Mouse (Mus musculus) layer of hippocampus, adult 9-11 months (tissue): ENCODE measurements at regions not wholly inside any gene's neighbourhood (a gene's known extent, or its start where the extent isn't known, plus 50 kb on each side); places are given as distances from the start of the nearest gene placed in this dataset.
A peak's percentile ranks its signal among the peaks of the same experiment; 100 is the strongest.

Experiments used
- DNase-seq: peaks from one replicate; pipeline ENCODE4 v3.0.0; 2022

DNA sequence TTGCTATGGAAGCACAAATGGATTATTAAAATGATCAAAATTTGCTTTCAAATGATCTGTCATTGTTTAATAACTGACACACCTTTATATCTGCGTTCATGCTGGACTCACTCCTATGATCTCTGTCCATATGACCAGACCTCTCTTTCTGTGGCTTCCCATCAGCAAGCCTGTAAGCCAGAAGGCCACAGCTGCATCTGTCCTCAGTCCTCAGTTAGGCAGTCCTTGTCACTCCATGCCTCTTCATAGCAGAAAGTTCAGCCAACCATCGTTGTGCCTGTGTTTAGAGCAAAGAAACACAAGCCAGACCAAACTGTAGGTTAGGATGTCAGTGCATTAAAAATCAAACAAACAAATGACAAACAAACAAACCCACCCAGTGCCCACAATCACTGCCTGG, 107.2 kb upstream of the Tsc22d1 start:
- no peak for DNase-seq

DNA sequence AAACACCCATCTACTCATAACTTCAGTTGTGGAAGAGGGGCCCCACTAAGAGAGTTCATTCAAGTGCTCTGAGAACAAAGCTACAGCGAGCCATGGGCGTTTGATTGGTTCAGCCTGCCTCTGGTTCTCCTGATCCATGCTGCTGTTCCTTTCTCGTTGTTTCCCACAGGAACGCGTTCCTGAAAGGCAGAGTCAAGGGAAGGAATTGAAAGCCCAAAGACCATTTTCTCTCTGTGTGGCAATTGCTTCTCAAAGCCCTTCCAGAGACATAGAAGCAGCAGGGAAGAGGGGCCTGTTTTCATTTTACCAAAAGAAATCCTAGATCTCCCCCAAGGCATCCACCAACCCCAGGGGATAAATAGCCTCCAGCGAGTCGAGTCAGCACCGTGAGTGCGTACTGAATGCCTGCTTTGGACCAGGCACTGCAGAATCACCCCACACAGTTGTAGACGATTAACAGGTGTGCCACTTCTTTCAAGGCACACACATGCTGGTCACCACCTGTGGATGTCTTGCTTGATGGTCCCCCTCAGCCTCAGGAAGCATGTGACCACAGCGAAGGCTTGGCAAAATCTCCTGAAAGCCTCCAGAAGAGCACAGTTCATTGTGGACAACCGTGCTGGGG, 106.5 kb upstream of the Tsc22d1 start:
- no peak for DNase-seq

DNA sequence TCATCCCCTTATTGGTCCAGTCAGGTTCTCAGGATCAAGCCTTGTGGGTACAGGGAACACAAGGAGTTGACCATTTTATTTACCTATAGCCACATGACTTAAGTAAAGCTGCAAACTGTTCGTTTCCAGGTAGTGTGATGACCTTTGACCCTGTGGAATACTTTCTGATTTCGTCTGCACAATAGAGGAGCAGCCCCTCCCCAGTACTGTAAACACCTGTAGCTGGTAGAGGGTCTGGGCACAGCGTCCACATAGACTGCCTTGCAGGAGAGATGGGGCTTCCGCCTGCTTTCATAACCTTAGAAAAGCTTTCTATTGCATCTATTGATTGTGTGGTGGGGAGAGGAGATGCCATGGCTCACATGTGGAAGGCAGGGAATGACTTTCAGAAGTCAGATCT, 105.2 kb upstream of the Tsc22d1 start:
- DNase-seq, result no peak

GRCm38 (mm10) chr14:76310278-76310677, 104.5 kb upstream of the Tsc22d1 start:
- DNase-seq, result peak; percentile 64

DNA sequence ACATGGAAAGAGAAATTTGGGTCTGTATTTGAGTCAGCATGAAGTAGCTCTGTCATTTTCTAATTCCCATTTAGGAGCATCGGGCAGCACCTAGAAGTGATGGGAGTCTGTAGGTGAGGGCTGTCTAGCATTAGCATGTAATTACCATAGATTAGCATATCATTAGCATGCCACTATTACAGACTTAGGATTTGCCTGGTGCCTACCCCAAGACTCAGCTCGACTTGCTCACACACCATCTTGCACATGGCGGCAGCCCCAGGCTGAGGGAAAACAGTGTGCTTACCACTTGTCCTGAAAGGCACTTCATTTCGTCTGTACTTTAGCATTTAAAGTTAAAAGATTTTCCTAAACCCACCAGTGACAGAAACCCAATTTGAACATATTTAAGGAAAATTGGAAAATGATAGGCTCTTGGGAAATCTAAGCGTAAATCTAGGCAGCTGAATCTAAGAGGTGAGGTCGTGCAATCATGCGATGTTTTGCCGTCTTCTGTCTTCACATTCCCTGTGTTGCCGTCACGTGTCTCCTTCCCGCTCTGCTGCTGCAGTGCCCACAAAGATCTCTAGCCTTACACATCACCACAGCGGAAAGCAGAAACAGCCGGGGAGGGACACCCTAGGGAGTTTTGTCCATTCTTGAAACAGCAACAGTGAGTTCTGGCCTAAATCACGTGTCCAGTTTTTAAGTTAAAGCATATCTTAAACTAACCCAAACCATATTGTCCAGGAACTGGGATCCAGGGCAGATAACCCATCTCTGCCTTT, 101.2 kb upstream of the Tsc22d1 start:
- DNase-seq, result no peak

GRCm38 (mm10) chr14:76318438-76318837, 96.3 kb upstream of the Tsc22d1 start:
- DNase-seq, result peak; percentile 11

DNA sequence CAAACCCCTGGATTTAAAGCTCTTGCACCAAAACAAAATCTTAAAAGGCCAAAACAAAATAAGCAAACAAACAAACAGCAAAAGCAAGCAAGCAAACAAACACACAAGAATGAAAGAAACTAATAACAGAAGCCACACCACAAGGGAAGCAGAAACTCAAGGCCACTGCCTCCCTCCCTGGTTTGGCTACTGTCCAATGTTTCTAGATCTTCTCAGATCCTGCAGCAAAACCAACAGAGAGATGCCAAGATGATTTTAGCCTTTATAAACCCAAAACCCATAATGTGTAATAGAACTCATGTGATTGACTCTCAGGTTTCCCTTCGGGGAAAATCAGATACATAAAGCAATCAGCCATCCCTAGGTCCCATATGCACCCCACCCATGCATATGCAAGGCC, 90.5 kb upstream of the Tsc22d1 start:
- DNase-seq, result no peak

DNA sequence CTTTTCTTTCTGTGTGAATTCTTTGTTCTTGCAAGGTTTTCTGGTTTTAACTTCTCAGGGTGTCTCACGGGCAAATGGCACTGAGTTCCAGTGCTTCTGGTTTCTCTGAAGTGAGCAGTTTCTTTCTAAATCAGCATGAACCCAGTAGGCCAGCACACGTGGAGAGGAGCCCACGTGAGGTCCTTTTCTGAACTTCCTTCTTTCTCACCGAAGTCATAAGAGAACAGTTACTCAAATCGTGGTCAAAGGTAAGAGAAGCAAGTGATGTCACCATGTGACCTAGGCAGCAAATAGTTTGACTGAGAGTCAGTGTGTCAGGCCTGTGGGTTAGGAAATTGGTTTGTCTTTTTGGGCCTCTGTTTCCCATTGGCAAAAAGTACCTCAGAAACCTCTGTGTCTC, 84.8 kb upstream of the Tsc22d1 start:
- DNase-seq, result no peak

DNA sequence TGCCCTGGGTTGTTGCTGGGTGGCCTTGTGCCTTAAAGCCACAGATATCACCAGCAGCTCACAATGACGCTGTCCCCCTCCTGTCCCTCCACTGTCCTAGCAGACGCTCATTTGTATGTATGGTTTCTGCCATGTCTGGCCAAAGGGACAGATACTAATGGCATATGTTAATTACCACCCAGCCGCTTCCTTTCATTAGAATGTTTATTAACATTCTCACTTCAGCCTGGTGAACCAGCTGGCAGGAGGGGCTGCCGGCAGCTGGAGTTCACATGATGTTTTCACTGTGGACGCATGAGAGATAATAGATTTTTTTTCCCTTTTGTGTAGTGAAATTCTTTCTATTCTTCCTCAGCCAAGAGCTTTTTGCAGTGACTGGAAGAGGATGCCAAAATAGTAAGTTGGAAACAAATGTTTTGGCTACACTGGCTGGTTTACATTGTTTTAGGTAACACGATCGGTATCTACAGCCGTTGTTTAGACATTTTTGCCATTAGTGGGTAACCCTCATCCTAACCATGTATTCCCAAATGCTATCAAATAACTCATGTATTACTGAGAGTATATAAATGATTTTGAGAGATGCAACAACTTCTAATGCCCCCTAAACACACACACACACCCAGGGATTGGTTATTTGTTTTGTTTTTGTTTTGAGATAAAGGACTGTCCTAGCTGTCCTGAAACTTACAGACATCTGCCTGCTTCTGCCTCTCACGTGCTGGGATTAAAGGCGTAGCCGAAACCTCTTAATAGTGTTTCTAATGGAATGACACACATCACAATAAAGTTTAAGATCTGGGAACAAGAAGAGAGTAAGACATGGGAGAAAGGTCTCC, 83.0 kb upstream of the Tsc22d1 start:
- no peak for DNase-seq

DNA sequence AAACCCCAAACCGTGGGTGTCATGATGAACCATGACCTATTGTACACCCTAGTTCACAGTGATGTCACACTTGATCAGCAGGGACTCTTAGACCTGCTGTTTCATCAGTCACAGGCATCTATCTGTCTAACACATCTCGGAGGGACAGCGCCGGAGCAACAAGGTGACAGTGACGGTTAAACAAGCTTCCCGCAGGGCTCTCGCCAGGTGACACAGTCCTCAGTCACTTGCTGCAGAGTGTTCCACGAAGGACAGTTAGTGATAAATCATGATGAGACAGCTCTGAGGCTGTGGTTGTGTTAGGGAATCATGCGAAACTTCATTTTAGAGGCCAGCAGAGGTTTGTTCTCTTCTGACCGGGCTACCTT, 82.4 kb upstream of the Tsc22d1 start:
- DNase-seq, result no peak

GRCm38 (mm10) chr14:76340789-76341188, 74.0 kb upstream of the Tsc22d1 start:
- DNase-seq, result no peak

DNA sequence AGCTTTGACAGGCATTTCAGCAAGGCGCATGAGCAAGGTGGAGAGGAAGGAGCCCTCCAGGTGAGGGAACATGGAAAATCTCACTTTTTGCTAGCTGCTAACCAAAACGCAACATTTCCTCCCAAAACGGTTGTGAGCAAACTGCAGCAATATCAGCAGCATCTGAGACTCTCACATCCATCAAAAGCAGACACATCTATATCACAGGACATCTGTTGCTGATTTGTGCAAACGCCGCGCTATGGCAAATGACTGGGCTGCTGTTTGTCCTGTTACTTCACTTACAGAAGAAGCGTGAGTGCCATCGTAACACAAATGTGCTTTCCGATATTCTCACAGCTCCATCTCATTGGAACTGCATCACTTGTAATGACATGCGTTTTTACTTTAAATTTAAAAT, 73.5 kb upstream of the Tsc22d1 start:
- DNase-seq, result no peak

DNA sequence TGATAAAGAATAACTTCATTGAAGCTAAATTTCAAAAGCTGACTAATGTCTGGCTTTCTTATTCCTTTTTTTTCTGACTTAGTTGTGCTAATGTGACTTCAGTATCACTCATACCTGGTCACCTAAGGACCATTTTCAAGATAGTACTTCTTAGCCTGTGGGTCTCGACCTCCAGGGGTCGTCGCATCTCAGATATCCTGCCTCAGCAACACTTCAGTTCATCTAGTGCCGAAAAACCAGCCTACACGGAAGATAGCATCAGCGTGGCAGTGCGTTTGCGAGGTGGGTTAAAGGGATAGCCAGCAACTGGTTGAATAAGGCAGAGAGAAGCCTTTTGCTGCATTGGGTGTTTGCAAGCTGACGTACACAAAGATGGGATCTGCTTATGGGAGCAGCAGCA, 62.9 kb upstream of the Tsc22d1 start:
- DNase-seq, result no peak

- no peak for DNase-seq
Measured at GRCm38 (mm10) chr14:76356161-76356560, 58.6 kb upstream of the Tsc22d1 start.

DNA sequence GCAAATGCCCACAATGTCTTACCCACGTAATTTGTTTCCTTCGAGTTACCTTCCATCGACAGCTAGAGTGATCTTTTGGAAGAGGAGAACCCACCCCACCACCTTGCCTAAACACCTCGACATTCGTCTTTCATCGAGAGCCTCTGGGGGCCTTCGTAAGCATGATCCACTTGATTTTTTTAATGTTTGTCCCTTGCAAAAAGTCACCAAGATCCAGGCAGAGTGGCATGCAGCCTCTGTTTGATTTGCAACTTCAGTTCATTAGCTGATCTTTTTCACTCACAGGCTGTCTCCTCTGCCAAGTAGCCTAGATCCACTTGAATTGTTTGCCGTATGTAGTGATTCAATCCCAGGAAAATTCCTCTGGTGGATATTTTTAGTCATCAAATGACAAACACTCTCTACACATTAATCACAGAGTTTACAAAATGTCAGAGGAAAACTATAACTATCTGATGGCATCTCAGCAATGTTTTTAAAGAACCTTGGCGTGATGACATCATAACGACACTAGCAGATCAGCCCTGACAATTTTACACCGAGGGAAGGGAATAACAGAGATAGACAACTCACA, 54.8 kb upstream of the Tsc22d1 start:
- DNase-seq, result no peak

DNA sequence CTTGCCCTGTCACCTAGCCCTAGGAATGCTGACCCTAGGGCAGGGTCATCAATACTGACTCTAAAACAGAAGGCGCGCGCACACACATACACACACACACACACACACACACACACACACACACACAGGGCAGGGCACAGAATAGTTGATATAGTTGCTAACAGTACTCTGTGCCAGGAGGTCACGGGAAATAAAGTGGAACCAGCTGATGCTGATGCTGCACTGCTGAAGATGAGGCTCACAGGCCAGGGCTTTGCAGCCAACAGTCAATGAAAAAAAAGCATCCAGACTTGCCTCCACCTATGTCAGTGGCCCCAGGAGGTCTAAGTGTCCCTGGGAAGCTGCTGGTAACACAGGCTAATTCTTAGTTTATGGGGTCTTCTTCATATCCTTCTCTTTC, 50.7 kb upstream of the Tsc22d1 start:
- DNase-seq, result no peak
